Mouse (Mus musculus) common myeloid progenitor, adult 5-6 weeks (primary cell): ENCODE measurements around the gene Trib3. TPM values are rescaled to one million over a fixed set of nuclear protein-coding genes. Genes with fewer than 3 reads are reported as not detected.
"Not testable (repeated sequence)": the region's sequence is repeated elsewhere in the genome, so short reads cannot be mapped to it uniquely, and the experiment has no call there.

Source experiments
- ATAC-seq: replicated peaks from 2 replicates; pipeline ENCODE4 v1.8.0; 2016; ENCODE audit warnings: low read depth, mild to moderate bottlenecking, moderate TSS enrichment, inconsistent platforms; ENCODE audit not compliant: poor library complexity, severe bottlenecking
- total RNA-seq: library from RNA; stranded (forward); fragments of 200-1000, 187-1606 nt; gene quantifications from 2 replicates; pipeline ENCODE4 v1.2.3, GENCODE M21; 2017

Trib3 gene
- not detected in 2 replicates for total RNA-seq

GRCm38 (mm10) chr2:152343329-152344213 lies at the start of gene Trib3:
Gene Trib3, minus strand, starts transcription at chr2:152344032.
- peak; percentile 78 for ATAC-seq

- no peak for ATAC-seq
These were observed 49.6 kb upstream of the Trib3 start for GRCm38 (mm10) chr2:152393225-152394017.

- ATAC-seq = peak; percentile 58
These were observed 49.0 kb upstream of the Trib3 start for GRCm38 (mm10) chr2:152392786-152393185.

GRCm38 (mm10) chr2:152384191-152384590 lies 40.4 kb upstream of the Trib3 start:
- no peak for ATAC-seq

- ATAC-seq = no peak
These were observed 32.5 kb upstream of the Trib3 start, which contains the start of gene Nrsn2 for GRCm38 (mm10) chr2:152376345-152376741. Gene Nrsn2, minus strand, starts transcription at chr2:152376638.

GRCm38 (mm10) chr2:152375652-152376344 lies 32.0 kb upstream of the Trib3 start:
- no peak for ATAC-seq

GRCm38 (mm10) chr2:152373547-152373946 lies 29.7 kb upstream of the Trib3 start:
- peak; percentile 55 for ATAC-seq

GRCm38 (mm10) chr2:152372661-152373060 lies 28.8 kb upstream of the Trib3 start:
- no peak for ATAC-seq

- ATAC-seq = peak; percentile 75
These were observed 28.3 kb upstream of the Trib3 start for GRCm38 (mm10) chr2:152372104-152372503.

- ATAC-seq = peak; percentile 67
These were observed 24.8 kb upstream of the Trib3 start for GRCm38 (mm10) chr2:152368532-152369140.

GRCm38 (mm10) chr2:152367917-152368316 lies 24.1 kb upstream of the Trib3 start:
- no peak for ATAC-seq

- ATAC-seq = peak; percentile 81
These were observed 19.7 kb upstream of the Trib3 start for GRCm38 (mm10) chr2:152363245-152364147.

GRCm38 (mm10) chr2:152361193-152361592 lies 17.4 kb upstream of the Trib3 start:
- ATAC-seq = no peak

- peak; percentile 65 for ATAC-seq
These were observed 16.5 kb upstream of the Trib3 start for GRCm38 (mm10) chr2:152360271-152360775.

GRCm38 (mm10) chr2:152359616-152360015 lies 15.8 kb upstream of the Trib3 start:
- peak; percentile 2; the same call in 1 of the 2 replicates for ATAC-seq

- ATAC-seq = not testable (repeated sequence)
These were observed 15.1 kb upstream of the Trib3 start for GRCm38 (mm10) chr2:152358977-152359376.

GRCm38 (mm10) chr2:152357254-152357653 lies 13.4 kb upstream of the Trib3 start:
- no peak for ATAC-seq

GRCm38 (mm10) chr2:152349842-152350540 lies 6.2 kb upstream of the Trib3 start:
- peak; percentile 43 for ATAC-seq
